Mouse (Mus musculus) midbrain, postnatal 0 days (tissue): ENCODE measurements around the gene Stap2. TPM values are rescaled to one million over a fixed set of nuclear protein-coding genes. Genes with fewer than 3 reads are reported as not detected.

Source experiments
- ATAC-seq: fragments of 200-750 bp; cut with Nextera tagmentation; 2 replicates; pipeline ENCODE4 v1.8.0; 2017; ENCODE audit warnings: moderate number of reproducible peaks, mild to moderate bottlenecking, moderate TSS enrichment, moderate library complexity; ENCODE audit not compliant: low FRiP score
- DNase-seq: peaks from one replicate; pipeline ENCODE4 v3.0.0-alpha.2; 2015; ENCODE audit warnings: low spot score
- H3K27ac ChIP-seq: fragments of 300-500 bp; sonication (generic); 2 replicates; pipeline ENCODE4 v1.5.1; 2014; ENCODE audit warnings: low read depth, mild to moderate bottlenecking, low read length, mixed read lengths
- H3K27me3 ChIP-seq: fragments of 300-500 bp; sonication (generic); 2 replicates; pipeline ENCODE4 v1.6.1; 2014; ENCODE audit warnings: low read length, control low read depth, mixed read lengths; ENCODE audit not compliant: insufficient read depth
- H3K36me3 ChIP-seq: fragments of 300-500 bp; sonication (generic); 2 replicates; pipeline ENCODE4 v1.6.1; 2014; ENCODE audit warnings: low read length, control low read depth, mixed read lengths; ENCODE audit not compliant: insufficient read depth
- H3K4me1 ChIP-seq: fragments of 300-500 bp; sonication (generic); 2 replicates; pipeline ENCODE4 v1.6.1; 2014; ENCODE audit warnings: mild to moderate bottlenecking, control low read depth, antibody characterized with exemption, low read length, mixed read lengths; ENCODE audit not compliant: insufficient read depth
- H3K4me2 ChIP-seq: fragments of 300-500 bp; sonication (generic); 2 replicates; pipeline ENCODE4 v1.6.1; 2014; ENCODE audit warnings: low read depth, mild to moderate bottlenecking, low read length, mixed read lengths; ENCODE audit not compliant: poor library complexity, severe bottlenecking
- H3K4me3 ChIP-seq: fragments of 300-500 bp; sonication (generic); 2 replicates; pipeline ENCODE4 v1.5.1; 2014; ENCODE audit warnings: low read depth, mild to moderate bottlenecking, low read length, moderate library complexity
- H3K9ac ChIP-seq: fragments of 300-500 bp; sonication (generic); replicated peaks from 2 replicates; pipeline ENCODE4 v1.6.1; 2014; ENCODE audit warnings: mild to moderate bottlenecking, low read length, moderate library complexity, mixed read lengths; ENCODE audit not compliant: poor library complexity, severe bottlenecking
- H3K9me3 ChIP-seq: fragments of 300-500 bp; sonication (generic); 2 replicates; pipeline ENCODE4 v1.6.1; 2016; ENCODE audit warnings: low read length, control low read depth
- CTCF ChIP-seq: IDR thresholded peaks from 2 replicates; pipeline ENCODE4 v1.5.1; 2016; ENCODE audit warnings: antibody characterized with exemption, mild to moderate bottlenecking
- WGBS: fragments of 180-500 bp; shearing (Covaris S2); extraction: QIAGEN DNeasy Blood & Tissue Kit; methylation state at CpG from one replicate; pipeline ENCODE4 v1.1.7; 2014; 5-methylcytosine and 5-hydroxymethylcytosine counted together
- polyA plus RNA-seq: library from polyadenylated mRNA; unstranded; fragments of >200 nt; fragmentation: Nextera tagmentation; extraction: Ambion mirVana; gene quantifications from 2 replicates; pipeline ENCODE4 v1.2.1, GENCODE M21; 2015
- total RNA-seq: library from RNA; depleted of rRNA; stranded (reverse); fragments of >200 nt; gene quantifications from 2 replicates; pipeline ENCODE4 v1.2.3, GENCODE M21; 2014

Gene Stap2
- total and polyA plus RNA-seq, 2 experiments from 2014 or later = 2.4 to 4.3 TPM

DNA sequence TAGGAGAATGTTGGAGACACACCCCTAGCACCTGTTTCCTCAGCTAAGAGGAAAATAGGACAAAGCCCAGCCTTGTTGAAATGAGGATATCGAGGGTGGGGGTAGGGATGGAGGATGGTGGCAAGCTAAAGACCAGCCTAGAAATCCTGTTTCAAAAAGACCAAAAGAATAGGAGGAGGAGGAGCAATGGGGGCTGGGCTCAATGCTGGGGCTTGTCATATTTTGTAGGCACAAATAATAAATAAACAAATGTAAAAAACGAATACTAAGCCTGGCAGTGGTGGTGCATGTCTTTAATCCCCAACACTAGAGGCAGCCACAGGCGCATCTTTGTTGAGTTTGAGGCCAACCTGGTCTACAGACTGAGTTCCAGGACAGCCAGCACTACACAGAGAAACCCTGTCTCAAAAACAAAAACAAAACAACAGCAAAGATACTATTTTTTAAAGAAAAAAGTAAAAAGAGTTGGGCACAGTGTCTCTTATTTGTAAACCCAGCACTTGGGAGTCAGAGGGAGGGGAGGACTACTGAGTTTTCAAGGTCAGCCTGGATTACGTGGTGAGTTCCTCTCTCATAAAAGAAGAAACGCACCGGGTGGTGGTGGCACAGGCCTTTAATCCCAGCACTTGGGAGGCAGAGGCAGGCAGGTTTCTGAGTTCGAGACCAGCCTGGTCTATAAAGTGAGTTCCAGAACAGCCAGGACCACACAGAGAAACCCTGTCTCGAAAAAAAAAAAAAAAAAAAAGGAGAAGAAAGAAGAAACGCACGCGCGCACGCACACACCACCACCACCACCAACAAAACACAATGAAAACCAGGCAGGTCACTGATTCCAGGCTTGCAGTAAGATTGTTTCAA, 47.4 kb downstream of the Stap2 start:
- H3K36me3 ChIP-seq = peaks cover 10% of the 10 kb centered on the region; the same call in 1 of the 2 replicates
- no peaks in the 10 kb centered on the region for H3K9me3 ChIP-seq
- ATAC-seq (no peak), DNase-seq (no peak)
- no peaks in the 10 kb centered on the region for H3K27me3 ChIP-seq
- TF ChIP-seq CTCF = no peak
- peak overlapping the region; percentile 42 for H3K4me3 ChIP-seq
- H3K4me1 ChIP-seq = peaks cover 10% of the 10 kb centered on the region; the same call in 1 of the 2 replicates
- H3K4me2 ChIP-seq = peak overlapping the region; percentile 57
- WGBS = 75% methylated on average over 13 of the region's 13 CpGs
- peak overlapping the region; percentile 82 for H3K27ac ChIP-seq
- H3K9ac ChIP-seq = no peak overlapping the region

DNA sequence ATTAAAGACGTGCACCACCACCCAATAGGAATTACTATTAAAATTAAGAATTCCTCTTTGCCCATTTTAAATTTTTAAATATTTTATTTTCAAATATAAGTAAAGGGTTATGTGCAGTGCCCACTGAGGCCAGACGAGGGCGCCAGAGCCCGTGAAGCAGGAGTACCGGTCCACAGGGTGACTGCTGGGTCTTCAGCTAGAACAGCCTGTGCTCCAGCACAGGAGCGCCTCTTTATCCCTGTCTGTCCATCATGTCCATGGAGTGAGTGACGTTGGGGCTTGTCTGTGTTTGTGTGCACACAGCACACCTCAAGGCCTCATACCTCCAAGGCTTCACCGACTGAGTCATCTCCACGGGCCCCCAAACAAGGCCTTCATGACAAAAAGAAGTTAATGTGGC, 48.2 kb downstream of the Stap2 start:
- no peak overlapping the region for H3K9ac ChIP-seq
- ATAC-seq = 0 out of 2 replicates have a peak, but pooled peaks have one; percentile 15

DNA sequence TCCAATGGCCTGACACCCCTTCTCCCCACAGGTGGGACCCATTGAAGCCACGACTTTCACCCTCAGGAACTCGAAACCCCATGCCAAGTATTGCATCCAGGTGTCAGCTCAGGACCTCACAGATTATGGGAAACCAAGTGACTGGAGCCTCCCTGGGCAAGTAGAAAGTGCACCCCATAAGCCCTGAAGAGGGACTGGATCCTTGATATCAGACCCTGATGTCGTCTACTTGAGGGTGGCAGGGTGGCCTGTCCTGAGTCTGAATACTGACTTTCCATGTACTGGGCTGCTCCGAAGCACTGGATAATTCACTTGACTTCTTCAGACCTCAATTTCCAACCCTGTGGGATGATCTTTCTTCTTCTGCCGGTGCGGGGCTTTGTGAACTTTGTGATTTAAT, 48.8 kb downstream of the Stap2 start:
- Histone ChIP-seq H3K4me2 (peak overlapping the region; percentile 65), H3K4me3 (peak overlapping the region; percentile 46), H3K27me3 (no peaks in the 10 kb centered on the region), H3K27ac (peak overlapping the region; percentile 55), H3K36me3 (0 out of 2 replicates have a peak, but pooled peaks cover 4% of the 10 kb centered on the region), H3K9ac (peak overlapping the region; percentile 64), H3K9me3 (no peaks in the 10 kb centered on the region), H3K4me1 (peaks cover 10% of the 10 kb centered on the region; the same call in 1 of the 2 replicates)
- DNase-seq (no peak), ATAC-seq (no peak)
- no peak for TF ChIP-seq CTCF
- 43% methylated on average over 6 of the region's 6 CpGs for WGBS

More for the DNA sequence above, 48.2 kb downstream of the Stap2 start:
- Histone ChIP-seq H3K27me3 (no peaks in the 10 kb centered on the region), H3K4me3 (no peak overlapping the region), H3K9me3 (no peaks in the 10 kb centered on the region), H3K36me3 (peaks cover 8% of the 10 kb centered on the region; the same call in 1 of the 2 replicates), H3K4me2 (peak overlapping the region; percentile 18; the same call in 1 of the 2 replicates), H3K4me1 (peaks cover 10% of the 10 kb centered on the region; the same call in 1 of the 2 replicates), H3K27ac (peak overlapping the region; percentile 18; the same call in 1 of the 2 replicates)
- peak; percentile 86 for TF ChIP-seq CTCF
- 16% methylated on average over 9 of the region's 9 CpGs for WGBS
- peak; percentile 79 for DNase-seq

DNA sequence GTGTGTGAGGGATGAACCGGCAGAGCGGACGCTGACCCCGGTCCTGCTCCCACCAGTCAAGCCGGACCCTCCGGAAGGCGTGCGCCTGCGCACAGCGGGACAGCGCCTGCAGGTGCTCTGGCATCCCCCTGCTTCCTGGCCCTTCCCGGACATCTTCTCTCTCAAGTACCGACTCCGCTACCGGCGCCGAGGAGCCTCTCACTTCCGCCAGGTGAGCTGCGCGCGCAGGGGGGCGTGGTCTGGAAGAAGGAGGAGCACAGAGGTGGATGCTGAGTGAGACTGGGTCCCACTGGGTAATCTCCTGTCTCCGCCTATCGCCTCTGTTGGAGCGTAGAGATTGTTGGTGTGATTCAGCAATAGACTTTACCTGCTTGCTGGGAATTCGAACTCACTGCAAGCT, 49.3 kb downstream of the Stap2 start:
- Histone ChIP-seq H3K4me2 (peak overlapping the region; percentile 65), H3K9ac (peak overlapping the region; percentile 64), H3K27ac (peak overlapping the region; percentile 55), H3K4me1 (peaks cover 10% of the 10 kb centered on the region; the same call in 1 of the 2 replicates), H3K27me3 (no peaks in the 10 kb centered on the region), H3K36me3 (0 out of 2 replicates have a peak, but pooled peaks cover 4% of the 10 kb centered on the region), H3K9me3 (no peaks in the 10 kb centered on the region), H3K4me3 (peak overlapping the region; percentile 46)
- WGBS = under 1% methylated on average over 26 of the region's 26 CpGs
- ATAC-seq = peak; percentile 26
- TF ChIP-seq CTCF = peak; percentile 8; the same call in 1 of the 2 replicates
- peak; percentile 86 for DNase-seq

DNA sequence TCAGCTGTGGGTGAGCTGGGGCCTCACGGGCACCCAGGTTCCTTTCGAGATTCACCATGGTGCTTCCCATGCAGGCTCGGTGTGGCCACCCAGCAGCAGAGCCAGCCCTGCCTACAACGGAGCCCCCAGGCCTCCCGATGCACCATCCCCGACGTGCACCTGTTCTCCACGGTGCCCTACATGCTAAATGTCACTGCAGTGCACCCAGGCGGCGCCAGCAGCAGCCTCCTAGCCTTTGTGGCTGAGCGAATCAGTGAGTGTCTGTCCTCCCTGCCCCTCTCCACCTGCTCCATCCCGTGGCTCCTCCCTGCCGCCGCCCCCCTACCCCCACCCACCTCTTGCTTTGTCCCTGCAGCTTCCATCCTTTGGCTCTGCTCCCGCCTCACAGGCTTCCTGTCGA, 51.2 kb downstream of the Stap2 start:
- DNase-seq = no peak
- 44% methylated on average over 16 of the region's 16 CpGs for WGBS
- no peaks in the 10 kb centered on the region for H3K36me3 ChIP-seq
- H3K4me3 ChIP-seq = no peak overlapping the region
- no peak overlapping the region for H3K27ac ChIP-seq
- no peak for TF ChIP-seq CTCF
- no peaks in the 10 kb centered on the region for H3K27me3 ChIP-seq
- peaks cover 4% of the 10 kb centered on the region; the same call in 1 of the 2 replicates for H3K4me1 ChIP-seq
- no peak overlapping the region for H3K9ac ChIP-seq
- H3K4me2 ChIP-seq = no peak overlapping the region
- H3K9me3 ChIP-seq = no peaks in the 10 kb centered on the region
- ATAC-seq = no peak

DNA sequence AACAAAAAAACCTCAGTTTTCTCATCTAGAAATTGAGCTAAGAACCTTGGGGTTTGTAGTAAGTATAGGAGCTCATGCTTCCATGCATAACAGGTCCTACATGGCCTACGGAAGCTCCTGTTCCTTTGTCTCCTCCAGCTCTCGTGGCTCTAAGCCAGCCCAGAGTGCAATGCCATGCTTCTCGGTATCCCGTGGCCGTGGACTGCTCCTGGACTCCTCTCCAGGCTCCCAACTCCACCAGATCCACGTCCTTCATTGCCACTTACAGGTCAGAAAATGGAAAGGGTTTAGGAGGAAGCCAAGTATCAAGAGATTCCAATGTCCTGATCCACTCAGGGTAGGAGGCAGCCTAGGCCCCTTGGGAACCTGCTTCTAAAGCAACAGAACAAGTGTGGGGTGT, 51.6 kb downstream of the Stap2 start:
- peaks cover 4% of the 10 kb centered on the region; the same call in 1 of the 2 replicates for H3K4me1 ChIP-seq
- no peak for ATAC-seq
- no peak overlapping the region for H3K4me2 ChIP-seq
- TF ChIP-seq CTCF = no peak
- H3K9ac ChIP-seq = no peak overlapping the region
- no peak for DNase-seq
- H3K27ac ChIP-seq = no peak overlapping the region
- no peaks in the 10 kb centered on the region for H3K36me3 ChIP-seq
- no peaks in the 10 kb centered on the region for H3K9me3 ChIP-seq
- no peaks in the 10 kb centered on the region for H3K27me3 ChIP-seq
- whole genome bisulfite sequencing = 71% methylated on average over 6 of the region's 6 CpGs
- no peak overlapping the region for H3K4me3 ChIP-seq
